Mouse (Mus musculus) ES-Bruce4 (cell line): ENCODE data around the gene Gm11541. TPM values are rescaled to one million over a fixed set of nuclear protein-coding genes. Genes with fewer than 3 reads are reported as not detected.

ENCODE experiments used
- H3K27ac ChIP-seq: 2 replicates; pipeline ENCODE4 v1.5.1; 2012; ENCODE audit warnings: low read length, inconsistent platforms; ENCODE audit not compliant: insufficient read depth
- H3K27me3 ChIP-seq: 2 replicates; pipeline ENCODE4 v1.6.1; 2012; ENCODE audit warnings: mild to moderate bottlenecking, low read length, inconsistent platforms; ENCODE audit not compliant: control insufficient read depth, poor library complexity, insufficient read depth, severe bottlenecking
- H3K36me3 ChIP-seq: 2 replicates; pipeline ENCODE4 v1.6.1; 2012; ENCODE audit warnings: inconsistent platforms, mild to moderate bottlenecking, low read length, moderate library complexity; ENCODE audit not compliant: control insufficient read depth, poor library complexity, insufficient read depth, severe bottlenecking
- H3K4me1 ChIP-seq: one replicate; pipeline ENCODE4 v1.8.1; 2011; ENCODE audit warnings: low read length; ENCODE audit not compliant: control insufficient read depth, insufficient read depth
- H3K4me3 ChIP-seq: 2 replicates; pipeline ENCODE4 v1.5.1; 2011; ENCODE audit warnings: low read depth, mild to moderate bottlenecking, low read length
- H3K9ac ChIP-seq: 2 replicates; pipeline ENCODE4 v1.6.1; 2012; ENCODE audit warnings: low read depth, mild to moderate bottlenecking, inconsistent platforms; ENCODE audit not compliant: poor library complexity, severe bottlenecking
- H3K9me3 ChIP-seq: replicated peaks from 2 replicates; pipeline ENCODE4 v1.6.1; 2012; ENCODE audit warnings: mild to moderate bottlenecking, low read length, inconsistent platforms; ENCODE audit not compliant: control insufficient read depth, poor library complexity, insufficient read depth, severe bottlenecking
- CTCF ChIP-seq: IDR thresholded peaks from one replicate; pipeline ENCODE4 v1.8.1; 2011; ENCODE audit warnings: low read depth, low read length
- EP300 ChIP-seq: IDR thresholded peaks from 2 replicates; pipeline ENCODE4 v1.6.1; 2011; ENCODE audit warnings: low read depth, low read length; ENCODE audit not compliant: insufficient read depth
- POLR2A ChIP-seq: IDR thresholded peaks from one replicate; pipeline ENCODE4 v1.8.1; 2011; ENCODE audit warnings: low read length; ENCODE audit not compliant: insufficient read depth
- polyA plus RNA-seq: library from polyadenylated mRNA; stranded (reverse); fragments of >200 nt; gene quantifications from 2 replicates; pipeline ENCODE4 v1.2.4, GENCODE M21; 2011; ENCODE audit warnings: low read depth; ENCODE audit not compliant: missing spikeins, insufficient read depth, insufficient read length

Gm11541 gene
- polyA plus RNA-seq, 1 experiment: not detected

DNA sequence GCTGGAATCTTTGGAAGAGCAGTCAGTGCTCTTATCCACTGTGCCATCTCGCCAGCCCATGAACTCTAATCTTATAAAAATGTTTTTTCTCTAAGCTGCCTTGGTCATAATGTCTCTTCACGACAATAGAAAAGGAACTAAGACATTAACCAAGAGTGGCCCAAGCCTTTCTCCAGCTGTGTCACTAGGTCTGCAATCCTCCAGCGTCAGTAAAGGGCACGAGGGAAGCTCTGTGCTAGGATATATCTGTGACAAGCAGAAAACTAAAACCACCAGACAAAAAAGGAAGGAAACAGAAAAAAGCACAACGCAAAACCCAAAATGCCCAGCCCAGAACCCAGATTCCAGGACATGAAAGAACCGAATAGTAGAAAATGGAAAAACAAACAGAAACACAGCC is 17.1 kb downstream of the Gm11541 start:
- H3K4me1 ChIP-seq: no peaks in the 10 kb centered on the region
- H3K27me3 ChIP-seq: no peaks in the 10 kb centered on the region
- H3K36me3 ChIP-seq: no peaks in the 10 kb centered on the region
- TF ChIP-seq POLR2A: no peak
- no peak for TF ChIP-seq EP300
- no peak for TF ChIP-seq CTCF
- no peak overlapping the region for H3K27ac ChIP-seq
- no peak overlapping the region for H3K9ac ChIP-seq
- no peak overlapping the region for H3K4me3 ChIP-seq
- no peaks in the 10 kb centered on the region for H3K9me3 ChIP-seq

DNA sequence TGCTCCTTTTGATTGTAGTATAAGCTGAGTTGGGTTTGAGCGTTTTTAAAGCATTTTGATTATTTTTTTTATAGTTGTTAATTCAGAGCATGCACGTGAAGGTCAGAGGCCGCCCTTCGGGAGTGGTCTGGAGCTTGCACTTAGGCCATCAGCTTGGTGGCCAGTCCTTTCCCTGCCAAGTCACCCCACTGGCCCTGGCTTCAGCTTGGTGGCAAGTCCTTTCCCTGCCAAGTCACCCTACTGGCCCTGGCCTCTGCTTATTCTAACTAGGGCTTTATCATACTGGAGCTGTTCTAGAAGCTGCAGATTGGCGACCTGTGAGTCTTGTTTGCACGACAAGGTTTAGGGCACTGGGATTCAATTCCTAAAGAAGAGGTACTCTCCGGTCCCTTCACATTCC is 21.9 kb downstream of the Gm11541 start:
- no peak overlapping the region for H3K9ac ChIP-seq
- no peak overlapping the region for H3K4me3 ChIP-seq
- TF ChIP-seq EP300: no peak
- TF ChIP-seq POLR2A: no peak
- no peak for TF ChIP-seq CTCF
- H3K27ac ChIP-seq: no peak overlapping the region
- no peaks in the 10 kb centered on the region for H3K27me3 ChIP-seq
- no peaks in the 10 kb centered on the region for H3K9me3 ChIP-seq
- H3K4me1 ChIP-seq: no peaks in the 10 kb centered on the region
- H3K36me3 ChIP-seq: no peaks in the 10 kb centered on the region

DNA sequence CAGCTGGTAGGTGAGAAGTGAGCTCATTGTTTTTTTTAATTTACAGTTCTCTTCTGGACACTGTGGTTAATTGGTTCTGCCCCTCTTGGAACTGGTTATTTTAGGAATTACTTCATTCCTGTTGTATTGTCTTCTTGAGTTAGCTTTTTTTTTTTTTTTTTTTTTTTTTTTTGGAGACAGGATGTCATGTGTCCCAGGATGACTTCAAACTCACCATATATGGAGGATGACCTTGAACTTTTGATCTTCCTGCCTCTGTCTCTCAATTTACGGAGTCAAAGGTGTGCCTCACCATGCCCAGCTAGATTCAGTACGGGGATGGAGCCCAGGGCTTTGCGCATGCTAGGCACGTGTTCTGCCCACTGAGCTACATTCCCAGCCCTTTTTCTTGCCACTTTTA is 22.7 kb downstream of the Gm11541 start:
- TF ChIP-seq EP300 (no peak), POLR2A (no peak), CTCF (no peak)
- H3K4me3 ChIP-seq: no peak overlapping the region
- no peaks in the 10 kb centered on the region for H3K4me1 ChIP-seq
- no peaks in the 10 kb centered on the region for H3K9me3 ChIP-seq
- no peak overlapping the region for H3K9ac ChIP-seq
- no peaks in the 10 kb centered on the region for H3K36me3 ChIP-seq
- no peaks in the 10 kb centered on the region for H3K27me3 ChIP-seq
- H3K27ac ChIP-seq: no peak overlapping the region

DNA sequence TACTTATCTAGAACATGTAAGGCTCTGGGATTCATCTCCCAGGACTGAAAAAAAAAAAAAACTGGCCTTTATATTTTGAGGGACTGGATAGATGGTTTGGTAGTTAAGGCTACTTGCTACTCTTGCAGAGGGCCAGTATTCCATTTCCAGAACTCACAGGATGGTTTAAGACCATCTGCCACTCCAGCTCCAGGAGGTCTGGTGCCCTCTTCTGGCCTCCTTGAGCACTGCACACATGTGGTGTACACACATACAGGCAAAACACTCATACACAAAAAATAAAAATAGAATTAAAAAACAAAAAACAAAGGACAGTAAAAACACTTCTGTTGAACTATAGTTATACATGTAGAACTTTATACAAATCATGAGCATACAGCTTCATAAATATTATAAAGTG is 23.7 kb downstream of the Gm11541 start:
- Histone ChIP-seq H3K4me3 (no peak overlapping the region), H3K9ac (no peak overlapping the region), H3K4me1 (peaks cover 2% of the 10 kb centered on the region), H3K9me3 (no peaks in the 10 kb centered on the region), H3K36me3 (no peaks in the 10 kb centered on the region), H3K27me3 (no peaks in the 10 kb centered on the region), H3K27ac (no peak overlapping the region)
- TF ChIP-seq EP300: no peak
- peak; percentile 40 for TF ChIP-seq CTCF
- TF ChIP-seq POLR2A: no peak

DNA sequence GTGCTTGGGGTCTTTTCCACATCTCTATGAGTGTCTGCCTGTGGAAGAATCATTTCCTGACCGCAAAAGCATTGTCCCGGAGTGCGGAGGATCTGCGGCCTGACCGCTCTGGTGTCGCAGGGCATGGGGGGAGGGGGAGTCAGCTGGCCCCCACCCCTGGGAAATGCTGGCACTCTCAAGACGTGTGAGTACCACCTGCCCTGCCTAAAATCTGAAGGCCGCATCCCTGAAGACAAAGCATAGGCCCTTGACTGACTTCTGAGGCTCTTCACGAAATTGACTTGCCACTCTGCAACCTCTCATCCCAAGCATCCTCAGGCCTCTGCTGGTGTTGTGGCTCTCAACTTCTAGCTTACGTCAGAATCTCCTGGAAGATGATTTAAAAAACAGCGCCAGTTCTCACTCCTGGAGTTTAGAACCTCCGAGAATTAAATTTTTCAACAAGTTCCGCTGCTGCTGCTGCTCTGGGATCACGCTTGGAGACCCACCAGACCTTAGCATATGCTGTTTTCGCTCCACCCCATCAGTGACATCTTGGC is 26.6 kb downstream of the Gm11541 start:
- Histone ChIP-seq H3K36me3 (no peaks in the 10 kb centered on the region), H3K27ac (no peak overlapping the region), H3K9ac (no peak overlapping the region), H3K4me1 (peaks cover 6% of the 10 kb centered on the region), H3K9me3 (no peaks in the 10 kb centered on the region), H3K27me3 (no peaks in the 10 kb centered on the region), H3K4me3 (peak overlapping the region; percentile 61)
- TF ChIP-seq CTCF: no peak
- TF ChIP-seq POLR2A: no peak
- TF ChIP-seq EP300: no peak

DNA sequence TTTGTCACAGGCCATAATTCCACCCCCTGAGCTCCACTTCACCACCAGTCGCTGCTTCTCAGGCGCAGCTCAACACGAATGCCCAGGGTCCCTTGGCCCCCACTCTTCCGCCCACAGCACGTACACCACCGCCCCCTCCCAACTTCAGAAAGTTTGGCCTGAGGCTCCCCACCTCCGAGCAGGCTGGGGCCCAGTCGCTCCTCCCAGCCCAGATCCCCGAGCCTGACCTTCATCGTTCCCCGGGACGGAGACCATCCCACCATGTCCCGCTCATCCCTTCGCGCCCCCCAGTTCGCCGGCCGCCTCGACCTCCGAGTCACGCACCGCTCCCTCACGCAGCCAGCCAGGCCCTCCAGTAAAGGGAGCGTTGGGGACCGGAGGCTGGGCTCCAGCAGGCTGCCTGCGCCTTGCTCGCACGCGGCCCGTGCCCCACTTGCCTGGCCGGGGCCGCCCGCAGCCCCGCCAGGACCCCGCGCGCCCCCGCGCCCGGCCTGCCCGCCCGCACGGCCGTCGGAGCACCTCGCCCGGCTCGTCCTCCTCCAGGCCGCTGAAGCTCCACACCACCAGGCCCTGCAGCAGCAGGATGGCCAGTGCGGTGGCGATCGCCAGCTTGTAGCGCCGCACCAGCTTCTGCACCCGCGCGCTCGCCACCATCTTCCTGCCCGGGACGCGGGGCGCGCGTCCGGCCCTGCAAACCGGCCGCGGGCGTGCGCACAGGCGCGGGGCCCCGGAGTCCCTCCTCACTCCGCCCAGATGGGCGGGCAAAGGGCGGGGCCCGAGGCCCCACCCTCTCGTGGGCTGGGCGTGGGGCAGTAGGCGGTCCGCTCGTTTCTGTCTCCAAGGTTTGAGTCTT is 27.3 kb downstream of the Gm11541 start, which contains the start of gene Xylt2:
Xylt2 (minus strand) TSS at position 762 of the 853 bp plus-strand sequence.
- H3K27ac ChIP-seq: no peak within 1 kb of the TSS
- no peaks in the 10 kb centered on the region for H3K9me3 ChIP-seq
- peak within 1 kb of the TSS; percentile 80 for H3K9ac ChIP-seq
- H3K27me3 ChIP-seq: no peaks in the 10 kb centered on the region
- peak within 1 kb of the TSS; percentile 81 for H3K4me3 ChIP-seq
- no peaks in the 10 kb centered on the region for H3K36me3 ChIP-seq
- TF ChIP-seq CTCF: no peak
- peak; percentile 60 for TF ChIP-seq POLR2A
- H3K4me1 ChIP-seq: peaks cover 6% of the 10 kb centered on the region
